In genomic region chr2:26306702-26307101, GRCm38 (mm10) we compare ENCODE assay signal across 28 mouse cellular contexts. TPM values are rescaled to one million over a fixed set of nuclear protein-coding genes. Genes with fewer than 3 reads are reported as not detected.
"Had no signal": no experiment of that assay in that cellular context is flagged by ENCODE, and none has a peak within 500 bp of the region (broad histone marks: within the 10 kb centered on the region; RNA-seq: fewer than 3 reads in every experiment).

No protein-coding gene starts in this region.

- H3K36me3 ChIP-seq: heart, embryonic 10.5 days; heart, embryonic 12.5 days; hindbrain, embryonic 10.5 days; hindbrain, embryonic 12.5 days; intestine, embryonic 15.5 days; limb, embryonic 10.5 days; limb, embryonic 12.5 days; liver, embryonic 13.5 days had no signal

- ATAC-seq: hindbrain, embryonic 16.5 days; inflammation-experienced regulatory T-cells, adult 6 months; intestine, embryonic 15.5 days; intestine, postnatal 0 days had no signal

- H3K4me2 ChIP-seq: heart, embryonic 12.5 days; hindbrain, embryonic 12.5 days; hindbrain, embryonic 14.5 days; intestine, embryonic 15.5 days; limb, embryonic 12.5 days; liver, embryonic 11.5 days; liver, embryonic 13.5 days had no signal

- H3K27me3 ChIP-seq: heart, embryonic 12.5 days; hindbrain, embryonic 12.5 days; intestine, embryonic 15.5 days; limb, embryonic 12.5 days; liver, embryonic 13.5 days had no signal

- H3K9me3 ChIP-seq: heart, embryonic 12.5 days; hindbrain, embryonic 10.5 days; hindbrain, embryonic 12.5 days; intestine, embryonic 15.5 days; limb, embryonic 10.5 days; limb, embryonic 12.5 days; liver, embryonic 13.5 days had no signal

- H3K4me1 ChIP-seq: liver, embryonic 13.5 days had no signal

- H3K27ac ChIP-seq: gastrocnemius, adult 2 months; heart, embryonic 10.5 days; hindbrain, embryonic 10.5 days; hindbrain, embryonic 12.5 days; hindbrain, embryonic 14.5 days; intestine, embryonic 15.5 days; layer of hippocampus, adult 2 months; left cerebral cortex, adult 2 months; limb, embryonic 10.5 days; limb, embryonic 12.5 days; liver, embryonic 13.5 days had no signal

- H3K9ac ChIP-seq: heart, embryonic 12.5 days; hindbrain, embryonic 12.5 days; hindbrain, embryonic 14.5 days; intestine, embryonic 15.5 days; limb, embryonic 12.5 days; liver, embryonic 13.5 days had no signal

- DNase-seq: gastrocnemius, adult 2 months; gastrocnemius, postnatal 10 days; gastrocnemius, postnatal 25 days; heart, adult 18-20 months; heart, postnatal 10 days; heart, postnatal 4 days; kidney, adult 18-20 months; kidney, adult 8-10 months; kidney, postnatal 10 days; kidney, postnatal 25 days; kidney, postnatal 4 days; liver; liver, embryonic 13.5 days had no signal

- H3K4me3 ChIP-seq: gastrocnemius, adult 2 months; heart, embryonic 10.5 days; heart, embryonic 12.5 days; hindbrain, embryonic 10.5 days; hindbrain, embryonic 12.5 days; intestine, embryonic 15.5 days; layer of hippocampus, adult 2 months; left cerebral cortex, adult 2 months; limb, embryonic 10.5 days; limb, embryonic 12.5 days; liver, embryonic 13.5 days had no signal

RNA-seq across cellular contexts. Expression of gene Ccdc187, which starts 12.3 kb away (rescaled TPM):
- polyA plus RNA-seq: heart, embryonic 10.5 days; kidney, embryonic 14.5 days; limb, embryonic 12.5 days; liver, embryonic 11.5 days had no signal
